Comparison of ENCODE assay signal across 11 mouse cellular contexts in genomic region chr8:84907979-84908378, GRCm38 (mm10). TPM values are rescaled to one million over a fixed set of nuclear protein-coding genes. Genes with fewer than 3 reads are reported as not detected.
DNase-seq lines count a peak whose midpoint lies in the region; ATAC-seq and TF ChIP-seq lines count a peak whose summit lies in the region.
"Not testable (repeated sequence)": the region's sequence is repeated elsewhere in the genome, so short reads cannot be mapped to it uniquely, and the experiment has no call there.
"Had no signal": no experiment of that assay in that cellular context is flagged by ENCODE, and none has a peak within 500 bp of the region (broad histone marks: within the 10 kb centered on the region; RNA-seq: fewer than 3 reads in every experiment).

No protein-coding gene starts in this region.

- H3K27me3 ChIP-seq in G1E (ENCODE audit: insufficient read depth, low read length); liver, embryonic 14.5 days (ENCODE audit: control insufficient read depth, insufficient read depth, low read length): not testable (repeated sequence)
- H3K27me3 ChIP-seq in erythroblast, embryonic 14.5 days (ENCODE audit: control insufficient read depth) = peaks cover 14% of the 10 kb centered on the region
- H3K27me3 ChIP-seq in heart, embryonic 11.5 days (ENCODE audit: control insufficient read depth, insufficient read depth, low read length) = peaks cover 39% of the 10 kb centered on the region
- 0 out of 2 replicates have a peak, but pooled peaks cover 11% of the 10 kb centered on the region for H3K27me3 ChIP-seq in hindbrain, embryonic 15.5 days
- H3K27me3 ChIP-seq in midbrain, embryonic 10.5 days (ENCODE audit: low read depth, poor library complexity, severe bottlenecking) = peaks cover 68% of the 10 kb centered on the region
- peaks cover 10% of the 10 kb centered on the region for H3K27me3 ChIP-seq in neural tube, embryonic 14.5 days (ENCODE audit: control insufficient read depth, insufficient read depth, low read length)

- peaks cover 81% of the 10 kb centered on the region for H3K36me3 ChIP-seq in G1E (replicated peaks)
- H3K36me3 ChIP-seq in erythroblast, embryonic 14.5 days (ENCODE audit: control insufficient read depth) = peaks cover 78% of the 10 kb centered on the region
- H3K36me3 ChIP-seq in heart, embryonic 11.5 days (ENCODE audit: control insufficient read depth, insufficient read depth, low read length) = not testable (repeated sequence)
- peaks cover 28% of the 10 kb centered on the region for H3K36me3 ChIP-seq in hindbrain, embryonic 15.5 days
- peaks cover 26% of the 10 kb centered on the region for H3K36me3 ChIP-seq in liver, embryonic 14.5 days (replicated peaks; ENCODE audit: control insufficient read depth, insufficient read depth, low read depth)
- H3K36me3 ChIP-seq in midbrain, embryonic 10.5 days = peaks cover 12% of the 10 kb centered on the region
- peaks cover 28% of the 10 kb centered on the region for H3K36me3 ChIP-seq in neural tube, embryonic 14.5 days (ENCODE audit: control insufficient read depth, insufficient read depth, low read length)

- not testable (repeated sequence) for DNase-seq in G1E (ENCODE audit: low spot score); layer of hippocampus, adult 2 months (ENCODE audit: low spot score in 2 of 2); liver, embryonic 14.5 days (ENCODE audit: low read depth in 3 of 3, low spot score in 3 of 3)
- DNase-seq in midbrain, embryonic 10.5 days (ENCODE audit: low spot score) = peak; percentile 29

- 25% methylated on average over 7 of the region's 7 CpGs for WGBS in heart, embryonic 11.5 days (ENCODE audit: insufficient replicate concordance)
- WGBS in hindbrain, embryonic 15.5 days = 33% methylated on average over 7 of the region's 7 CpGs
- WGBS in liver, embryonic 14.5 days (ENCODE audit: insufficient replicate concordance) = 13% methylated on average over 7 of the region's 7 CpGs
- WGBS in midbrain, embryonic 10.5 days = 32% methylated on average over 7 of the region's 7 CpGs
- WGBS in neural tube, embryonic 14.5 days = 39% methylated on average over 7 of the region's 7 CpGs

- not testable (repeated sequence) for H3K9me3 ChIP-seq in G1E (replicated peaks); erythroblast, embryonic 14.5 days (ENCODE audit: control insufficient read depth, low read length); heart, embryonic 11.5 days (replicated peaks; ENCODE audit: control insufficient read depth, low read length); hindbrain, embryonic 15.5 days; liver, embryonic 14.5 days (ENCODE audit: control insufficient read depth, low read length); midbrain, embryonic 10.5 days (replicated peaks); neural tube, embryonic 14.5 days (ENCODE audit: control insufficient read depth, low read length)

- not testable (repeated sequence) for H3K27ac ChIP-seq in heart, embryonic 11.5 days (ENCODE audit: low read depth, low read length); hindbrain, embryonic 15.5 days (replicated peaks); neural tube, embryonic 14.5 days (ENCODE audit: low read depth, low read length)
- peak overlapping the region; percentile 66; the same call in 1 of the 2 replicates for H3K27ac ChIP-seq in layer of hippocampus, adult 2 months
- peak overlapping the region; percentile 78 for H3K27ac ChIP-seq in liver, embryonic 14.5 days
- peak overlapping the region; percentile 69 for H3K27ac ChIP-seq in midbrain, embryonic 10.5 days (replicated peaks)

- peak overlapping the region; percentile 74; the same call in 1 of the 2 replicates for H3K4me3 ChIP-seq in G1E (ENCODE audit: low read depth, low read length)
- H3K4me3 ChIP-seq in erythroblast, embryonic 14.5 days (replicated peaks) = peak overlapping the region; percentile 72
- H3K4me3 ChIP-seq in heart, embryonic 11.5 days (ENCODE audit: low read depth, low read length) = peak overlapping the region; percentile 54
- peak overlapping the region; percentile 35 for H3K4me3 ChIP-seq in hindbrain, embryonic 15.5 days
- H3K4me3 ChIP-seq in layer of hippocampus, adult 2 months = peak overlapping the region; percentile 57
- H3K4me3 ChIP-seq in liver, embryonic 14.5 days (ENCODE audit: insufficient read depth in 1 of 2, low read depth in 2 of 2, low read length in 2 of 2) = peak overlapping the region; percentile 9 to 66; a peak in 3 of 4 replicates
- peak overlapping the region; percentile 65 for H3K4me3 ChIP-seq in midbrain, embryonic 10.5 days
- peak overlapping the region; percentile 33 for H3K4me3 ChIP-seq in neural tube, embryonic 14.5 days (ENCODE audit: low read depth, low read length)

- peak overlapping the region; percentile 92 for H3K4me2 ChIP-seq in heart, embryonic 11.5 days
- peak overlapping the region; percentile 62 for H3K4me2 ChIP-seq in hindbrain, embryonic 15.5 days
- peak overlapping the region; percentile 81 for H3K4me2 ChIP-seq in liver, embryonic 14.5 days (ENCODE audit: low read depth)
- peak overlapping the region; percentile 59 for H3K4me2 ChIP-seq in neural tube, embryonic 14.5 days (ENCODE audit: low read depth, low read length)

- not testable (repeated sequence) for TF ChIP-seq CTCF in G1E (IDR thresholded peaks at IDR 0.05; ENCODE audit: low read depth, low read length)
- peak; percentile 53 for TF ChIP-seq CTCF in layer of hippocampus, adult 2 months (conservative IDR thresholded peaks at IDR 0.05)
- TF ChIP-seq CTCF in liver, embryonic 14.5 days (IDR thresholded peaks at IDR 0.05; ENCODE audit: low read depth) = peak; percentile 26

- H3K9ac ChIP-seq in heart, embryonic 11.5 days (ENCODE audit: low read depth, low read length); hindbrain, embryonic 15.5 days; neural tube, embryonic 14.5 days (replicated peaks; ENCODE audit: low read depth, low read length): not testable (repeated sequence)
- H3K9ac ChIP-seq in liver, embryonic 14.5 days (replicated peaks) = peak overlapping the region; percentile 55

- peaks cover 72% of the 10 kb centered on the region for H3K4me1 ChIP-seq in G1E (ENCODE audit: insufficient read depth, low read depth, low read length)
- H3K4me1 ChIP-seq in erythroblast, embryonic 14.5 days (ENCODE audit: control insufficient read depth) = peaks cover 80% of the 10 kb centered on the region
- peaks cover 14% of the 10 kb centered on the region for H3K4me1 ChIP-seq in heart, embryonic 11.5 days (ENCODE audit: control insufficient read depth, insufficient read depth, low read length)
- H3K4me1 ChIP-seq in hindbrain, embryonic 15.5 days (replicated peaks) = peaks cover 17% of the 10 kb centered on the region
- peaks cover 4 to 22% of the 10 kb centered on the region in 2 experiments for H3K4me1 ChIP-seq in liver, embryonic 14.5 days (replicated peaks; ENCODE audit: control insufficient read depth in 2 of 2, insufficient read depth in 2 of 2, low read length in 1 of 2)
- H3K4me1 ChIP-seq in midbrain, embryonic 10.5 days = peaks cover 28% of the 10 kb centered on the region
- H3K4me1 ChIP-seq in neural tube, embryonic 14.5 days (ENCODE audit: control insufficient read depth, insufficient read depth, low read length) = not testable (repeated sequence)

- not testable (repeated sequence) for TF ChIP-seq EP300 in liver, embryonic 14.5 days (IDR thresholded peaks at IDR 0.05; ENCODE audit: low read depth)

- not testable (repeated sequence) for ATAC-seq in G1E (ENCODE audit: extremely low read depth, insufficient number of reproducible peaks, low FRiP score, poor library complexity, severe bottlenecking); heart, embryonic 11.5 days (replicated peaks; ENCODE audit: insufficient number of reproducible peaks, low FRiP score, low TSS enrichment); hindbrain, embryonic 15.5 days (ENCODE audit: low FRiP score, low read depth); neural tube, embryonic 14.5 days (ENCODE audit: low read depth)
- peak; percentile 9 for ATAC-seq in liver, embryonic 14.5 days (ENCODE audit: insufficient read depth)

RNA-seq across cellular contexts. Expression of gene Dnase2a, which starts 0.4 kb away (rescaled TPM):
- total RNA-seq in G1E (2014; fragmentation: Nextera tagmentation) (116 and 118 TPM in 2 replicates), G1E (2017) (147 and 170 TPM in 2 replicates)
- polyA plus RNA-seq in G1E (2012) = 40.2 and 75.0 TPM in 2 replicates
- 4.8 and 7.7 TPM in 2 replicates for polyA plus RNA-seq in erythroblast, embryonic 14.5 days (2012)
- 4.3 and 5.4 TPM in 2 replicates for polyA plus RNA-seq in heart, embryonic 11.5 days (2014; fragmentation: Nextera tagmentation; extraction: Ambion mirVana)
- 5.7 and 7.3 TPM in 2 replicates for polyA plus RNA-seq in hindbrain, embryonic 15.5 days (2015; fragmentation: Nextera tagmentation; extraction: Ambion mirVana)
- total RNA-seq in layer of hippocampus, adult 2 months (2021) = 1 to 10 TPM; 3.9 to 5.7 TPM
- 9.6 and 11.0 TPM in 2 replicates for polyA plus RNA-seq in liver, embryonic 14.5 days (2012; rRNA removed)
- polyA plus RNA-seq in liver, embryonic 14.5 days (2014; fragmentation: Nextera tagmentation; extraction: Ambion mirVana) = 8.4 and 8.5 TPM in 2 replicates
- polyA plus RNA-seq in midbrain, embryonic 10.5 days (2016; fragmentation: Nextera tagmentation; extraction: Ambion mirVana) = 6.6 and 7.5 TPM in 2 replicates
- polyA plus RNA-seq in neural tube, embryonic 14.5 days (2014; fragmentation: Nextera tagmentation; extraction: Ambion mirVana) = 5.0 and 5.3 TPM in 2 replicates

RNA-seq across cellular contexts. Expression of gene Klf1, which starts 6.3 kb away (rescaled TPM):
- total RNA-seq in G1E (2014; fragmentation: Nextera tagmentation) (69.9 and 75.0 TPM in 2 replicates), G1E (2017) (51.5 and 56.1 TPM in 2 replicates)
- 193 and 253 TPM in 2 replicates for polyA plus RNA-seq in G1E (2012)
- polyA plus RNA-seq in erythroblast, embryonic 14.5 days (2012) = 358 and 362 TPM in 2 replicates
- polyA plus RNA-seq in heart, embryonic 11.5 days (2014; fragmentation: Nextera tagmentation; extraction: Ambion mirVana) = 48.7 and 65.0 TPM in 2 replicates
- polyA plus RNA-seq in hindbrain, embryonic 15.5 days (2015; fragmentation: Nextera tagmentation; extraction: Ambion mirVana) = 0.64 TPM in 2 replicates
- not detected for total RNA-seq in layer of hippocampus, adult 2 months (2021)
- polyA plus RNA-seq in liver, embryonic 14.5 days (2012; rRNA removed) = 209 and 251 TPM in 2 replicates
- 522 and 566 TPM in 2 replicates for polyA plus RNA-seq in liver, embryonic 14.5 days (2014; fragmentation: Nextera tagmentation; extraction: Ambion mirVana)
- 14.8 and 19.7 TPM in 2 replicates for polyA plus RNA-seq in midbrain, embryonic 10.5 days (2016; fragmentation: Nextera tagmentation; extraction: Ambion mirVana)
- polyA plus RNA-seq in neural tube, embryonic 14.5 days (2014; fragmentation: Nextera tagmentation; extraction: Ambion mirVana) = 0.44 and 0.80 TPM in 2 replicates
- total RNA-seq: adrenal gland, adult 18-20 months; gastrocnemius, adult 8-10 months; layer of hippocampus, postnatal 10 days had no signal

RNA-seq across cellular contexts. Expression of gene Gcdh, which starts 14.3 kb away (rescaled TPM):
- total RNA-seq in G1E (2014; fragmentation: Nextera tagmentation) (17.7 and 26.6 TPM in 2 replicates), G1E (2017) (35.2 and 45.8 TPM in 2 replicates)
- polyA plus RNA-seq in G1E (2012) = 66.4 and 69.8 TPM in 2 replicates
- 15.0 and 18.3 TPM in 2 replicates for polyA plus RNA-seq in erythroblast, embryonic 14.5 days (2012)
- polyA plus RNA-seq in heart, embryonic 11.5 days (2014; fragmentation: Nextera tagmentation; extraction: Ambion mirVana) = 36.2 and 40.4 TPM in 2 replicates
- 36.4 and 40.3 TPM in 2 replicates for polyA plus RNA-seq in hindbrain, embryonic 15.5 days (2015; fragmentation: Nextera tagmentation; extraction: Ambion mirVana)
- total RNA-seq in layer of hippocampus, adult 2 months (2021) = 10 to 100 TPM; 37.5 to 41.2 TPM
- polyA plus RNA-seq in liver, embryonic 14.5 days (2012; rRNA removed) = 27.1 and 31.4 TPM in 2 replicates
- 38.9 and 42.7 TPM in 2 replicates for polyA plus RNA-seq in liver, embryonic 14.5 days (2014; fragmentation: Nextera tagmentation; extraction: Ambion mirVana)
- 37.3 and 39.6 TPM in 2 replicates for polyA plus RNA-seq in midbrain, embryonic 10.5 days (2016; fragmentation: Nextera tagmentation; extraction: Ambion mirVana)
- 33.5 and 34.2 TPM in 2 replicates for polyA plus RNA-seq in neural tube, embryonic 14.5 days (2014; fragmentation: Nextera tagmentation; extraction: Ambion mirVana)

RNA-seq across cellular contexts. Expression of gene Mast1, which starts 29.2 kb away (rescaled TPM):
- total RNA-seq in G1E (2014; fragmentation: Nextera tagmentation) = not detected in 2 replicates
- total RNA-seq in G1E (2017) = 0.23 and 0.27 TPM in 2 replicates
- polyA plus RNA-seq in G1E (2012) = 0.16 and 0.25 TPM in 2 replicates
- polyA plus RNA-seq in erythroblast, embryonic 14.5 days (2012) = 0.01 and 0.08 TPM in 2 replicates
- 0.27 TPM in 1 of 2 replicates, not detected in the other for polyA plus RNA-seq in heart, embryonic 11.5 days (2014; fragmentation: Nextera tagmentation; extraction: Ambion mirVana)
- 72.4 and 81.1 TPM in 2 replicates for polyA plus RNA-seq in hindbrain, embryonic 15.5 days (2015; fragmentation: Nextera tagmentation; extraction: Ambion mirVana)
- total RNA-seq in layer of hippocampus, adult 2 months (2021) = 10 to 100 TPM; 78.9 to 85.5 TPM
- polyA plus RNA-seq in liver, embryonic 14.5 days (2012; rRNA removed) = 0.06 and 0.21 TPM in 2 replicates
- 0.08 and 0.14 TPM in 2 replicates for polyA plus RNA-seq in liver, embryonic 14.5 days (2014; fragmentation: Nextera tagmentation; extraction: Ambion mirVana)
- polyA plus RNA-seq in midbrain, embryonic 10.5 days (2016; fragmentation: Nextera tagmentation; extraction: Ambion mirVana) = 3.2 and 8.4 TPM in 2 replicates
- 75.6 and 79.8 TPM in 2 replicates for polyA plus RNA-seq in neural tube, embryonic 14.5 days (2014; fragmentation: Nextera tagmentation; extraction: Ambion mirVana)

RNA-seq across cellular contexts. Expression of gene Syce2, which starts 36.1 kb away (rescaled TPM):
- total RNA-seq in G1E (2014; fragmentation: Nextera tagmentation) (370 and 371 TPM in 2 replicates), G1E (2017) (319 and 358 TPM in 2 replicates)
- polyA plus RNA-seq in G1E (2012) = 261 and 336 TPM in 2 replicates
- polyA plus RNA-seq in erythroblast, embryonic 14.5 days (2012) = 15.0 TPM in 2 replicates
- 44.2 and 49.6 TPM in 2 replicates for polyA plus RNA-seq in heart, embryonic 11.5 days (2014; fragmentation: Nextera tagmentation; extraction: Ambion mirVana)
- polyA plus RNA-seq in hindbrain, embryonic 15.5 days (2015; fragmentation: Nextera tagmentation; extraction: Ambion mirVana) = 33.7 and 37.3 TPM in 2 replicates
- total RNA-seq in layer of hippocampus, adult 2 months (2021) = 10 to 100 TPM; 17.6 to 19.8 TPM
- polyA plus RNA-seq in liver, embryonic 14.5 days (2012; rRNA removed) = 16.7 and 26.4 TPM in 2 replicates
- polyA plus RNA-seq in liver, embryonic 14.5 days (2014; fragmentation: Nextera tagmentation; extraction: Ambion mirVana) = 78.2 and 80.2 TPM in 2 replicates
- polyA plus RNA-seq in midbrain, embryonic 10.5 days (2016; fragmentation: Nextera tagmentation; extraction: Ambion mirVana) = 64.7 and 71.7 TPM in 2 replicates
- polyA plus RNA-seq in neural tube, embryonic 14.5 days (2014; fragmentation: Nextera tagmentation; extraction: Ambion mirVana) = 14.2 and 24.5 TPM in 2 replicates
